Mouse (Mus musculus): ENCODE data around the gene Sec14l1.

Gene Sec14l1

GRCm38 (mm10) chr11:117194475-117194937 is 79.5 kb downstream of the Sec14l1 start:
- no peak for DNase-seq

GRCm38 (mm10) chr11:117195616-117196015 is 80.6 kb downstream of the Sec14l1 start:
- no peak for DNase-seq

GRCm38 (mm10) chr11:117196681-117197080 is 81.7 kb downstream of the Sec14l1 start:
- DNase-seq = no peak

GRCm38 (mm10) chr11:117198122-117198521 is 83.2 kb downstream of the Sec14l1 start:
- peak; percentile 24 to 38 for DNase-seq

- DNase-seq = peak; percentile 49 to 71
These were observed 84.6 kb downstream of the Sec14l1 start, which contains the start of gene Sept9 for GRCm38 (mm10) chr11:117199282-117200175. Sept9 (plus strand) TSS chr11:117199661.

- DNase-seq = no peak
These were observed 86.9 kb downstream of the Sec14l1 start for GRCm38 (mm10) chr11:117201846-117202245.

GRCm38 (mm10) chr11:117204606-117205005 is 89.6 kb downstream of the Sec14l1 start:
- DNase-seq = no peak

- peak; percentile 37 to 72 for DNase-seq
These were observed 90.1 kb downstream of the Sec14l1 start for GRCm38 (mm10) chr11:117205042-117205441.

GRCm38 (mm10) chr11:117205447-117205846 is 90.5 kb downstream of the Sec14l1 start:
- DNase-seq = no peak

GRCm38 (mm10) chr11:117207436-117207835 is 92.5 kb downstream of the Sec14l1 start:
- no peak for DNase-seq

- DNase-seq = no peak
These were observed 93.2 kb downstream of the Sec14l1 start for GRCm38 (mm10) chr11:117208151-117208673.

Measured in lung, adult 18-20 months (tissue).